Mouse (Mus musculus) CD4-positive, CD25-positive, alpha-beta regulatory T cell, adult 2 months (primary cell): ENCODE data around the gene Mical1.
A peak's percentile ranks its signal among the peaks of the same experiment; 100 is the strongest.

ENCODE experiments used
- DNase-seq: peaks from one replicate; pipeline ENCODE4 v3.0.0-alpha.2; 2012; ENCODE audit warnings: low read depth, low spot score

Mical1 gene

GRCm38 (mm10) chr10:41519640-41520409, 43.7 kb downstream of the Mical1 start:
- DNase-seq, result peak; percentile 78

- DNase-seq, result no peak
These were observed 44.2 kb downstream of the Mical1 start for GRCm38 (mm10) chr10:41520410-41520673.

- DNase-seq, result no peak
These were observed 47.3 kb downstream of the Mical1 start for GRCm38 (mm10) chr10:41523386-41523785.

GRCm38 (mm10) chr10:41525696-41526095, 49.6 kb downstream of the Mical1 start:
- DNase-seq, result no peak

GRCm38 (mm10) chr10:41529972-41530371, 53.9 kb downstream of the Mical1 start:
- DNase-seq, result peak; percentile 61

GRCm38 (mm10) chr10:41535991-41536390, 59.9 kb downstream of the Mical1 start:
- DNase-seq, result no peak
